Mouse (Mus musculus) gastrocnemius, postnatal 25 days (tissue): Measurements from ENCODE around the gene Vsnl1. TPM values are rescaled to one million over a fixed set of nuclear protein-coding genes. Genes with fewer than 3 reads are reported as not detected.

Experiments used
- DNase-seq: peaks from one replicate; pipeline ENCODE4 v3.0.0; 2022
- long read RNA-seq, 2 experiments: library from polyadenylated mRNA; stranded (forward); transcript quantifications; one replicate each; pipeline ENCODE4 v2.0.0; 2021
- total RNA-seq, 2 experiments: library from RNA; stranded (reverse); gene quantifications; 1 replicate in 1 of 2; 2 replicates in 1 of 2; pipeline ENCODE4 v1.2.3; 2021

Vsnl1 gene
- under 1 TPM in 1 of 2 experiments, not detected in 1; 0.13 TPM for total RNA-seq
- long read RNA-seq, experiment 1, partial matches to known transcripts = 0 of 1 reads
- long read RNA-seq, experiment 1, other reads (novel, unspliced or antisense) = 0 of 1 reads
- long read RNA-seq, experiment 2 = 0 reads

DNA sequence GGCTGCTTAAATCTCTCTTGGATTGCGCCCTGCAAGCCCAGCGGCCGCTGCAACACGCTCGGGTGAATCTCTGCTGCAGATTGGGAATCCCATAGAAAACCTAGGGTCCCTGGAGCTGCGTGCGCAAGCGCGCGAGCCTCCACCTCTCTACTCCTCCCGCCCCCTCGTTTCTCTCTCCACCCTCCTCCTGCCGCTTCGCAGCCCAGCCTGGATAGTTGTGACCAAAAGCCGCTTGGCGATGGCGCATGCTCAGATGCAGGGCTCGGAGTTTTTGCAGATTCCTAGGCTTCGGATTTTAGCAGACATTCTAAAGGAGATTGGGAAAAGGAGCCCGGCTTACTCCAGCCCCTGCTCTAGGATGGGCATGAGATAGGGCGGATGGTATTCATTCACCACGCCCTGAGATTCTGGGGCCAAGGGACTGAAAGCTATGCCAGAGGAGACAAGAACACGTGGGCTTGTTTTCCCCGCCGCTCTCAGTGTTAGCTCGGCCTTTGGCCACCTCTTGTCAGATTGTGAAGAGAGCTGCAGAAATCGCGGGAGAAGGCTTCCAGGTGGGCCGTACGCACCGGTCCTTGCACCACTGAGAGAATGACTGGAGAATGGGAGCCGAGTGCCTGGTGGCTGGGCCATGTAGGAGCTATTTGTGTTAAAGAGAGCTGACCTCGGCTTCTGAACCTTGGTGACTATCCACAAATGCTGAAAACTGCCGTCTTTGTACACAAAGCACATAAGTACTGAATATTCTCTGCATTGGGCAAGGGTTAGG, at the start of gene Vsnl1:
Gene Vsnl1 (minus strand): TSS at position 117 of the 769 bp plus-strand sequence.
- DNase-seq = peak; percentile 31

DNA sequence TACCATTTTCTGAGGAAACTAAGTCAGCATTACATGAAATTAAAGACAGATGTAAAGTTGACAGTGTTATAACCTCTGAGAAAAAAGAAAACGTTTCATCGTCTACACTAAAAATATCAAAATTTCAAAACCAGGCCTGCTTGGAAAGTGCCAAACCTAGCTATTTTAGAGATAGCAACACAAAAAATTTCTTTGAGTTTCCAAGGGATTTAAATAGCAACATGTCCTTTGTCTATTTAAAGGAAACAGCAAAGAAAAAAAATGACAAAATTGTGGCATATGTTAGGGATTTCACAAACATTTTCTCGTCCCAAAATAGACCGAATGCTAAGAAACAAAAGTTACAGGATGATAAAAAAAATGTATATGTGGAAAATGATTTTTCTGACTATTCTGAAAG, 20.2 kb upstream of the Vsnl1 start:
- DNase-seq = no peak

DNA sequence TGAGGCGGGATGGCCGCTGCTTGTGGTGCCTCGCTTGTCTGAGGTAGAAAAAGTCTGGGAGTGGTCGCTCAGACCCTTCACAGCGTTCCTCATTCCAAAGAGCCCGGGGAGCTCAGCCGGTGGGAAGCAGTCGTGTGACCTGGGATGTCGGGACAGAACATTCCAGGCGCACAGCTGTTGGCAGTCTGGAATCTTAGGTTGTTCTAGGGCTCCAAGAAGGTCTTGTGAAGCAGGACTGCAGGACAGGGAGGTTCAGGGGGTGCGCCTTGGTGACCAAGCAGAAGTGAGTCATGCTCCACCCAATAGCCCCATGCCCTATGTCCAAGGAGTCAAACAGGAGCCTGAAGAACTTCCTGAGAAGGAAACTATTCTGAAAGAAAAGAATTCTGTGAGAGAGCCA, 19.8 kb upstream of the Vsnl1 start:
- no peak for DNase-seq

DNA sequence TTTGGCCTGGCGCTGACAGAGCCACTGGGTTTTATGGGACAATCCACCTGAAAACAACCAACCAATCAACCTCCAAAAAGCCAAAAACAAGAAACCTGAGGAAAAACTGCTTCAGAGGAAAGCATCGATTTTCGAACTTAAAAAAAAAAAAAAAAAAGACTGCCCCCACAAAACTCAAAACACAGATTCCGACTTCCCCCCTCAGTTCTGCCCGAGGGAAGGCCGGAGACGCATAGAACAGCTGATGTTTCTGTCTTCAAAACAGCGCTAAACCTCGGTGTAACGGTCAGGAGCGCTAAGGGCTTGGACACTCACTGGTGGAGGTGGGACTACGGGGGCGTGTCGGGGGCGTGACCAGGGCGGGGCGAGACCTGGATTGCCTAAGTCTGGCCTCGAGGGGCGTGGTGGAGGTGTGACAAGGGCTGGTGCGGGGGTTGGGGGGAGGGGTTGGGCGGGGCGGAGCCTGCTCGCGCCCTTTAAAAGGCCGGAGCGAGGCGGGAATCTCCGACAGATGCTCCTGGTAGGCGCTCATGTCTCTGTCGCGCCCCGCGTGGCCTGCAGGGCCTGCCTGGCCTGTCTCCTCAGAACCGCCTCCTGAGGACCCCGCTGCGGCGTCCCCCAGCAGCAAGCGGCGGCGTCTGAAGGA, 19.3 kb upstream of the Vsnl1 start, which contains the start of gene Rad51ap2:
Gene Rad51ap2 (plus strand): TSS at position 531 of the 646 bp plus-strand sequence.
- DNase-seq = peak; percentile 79

DNA sequence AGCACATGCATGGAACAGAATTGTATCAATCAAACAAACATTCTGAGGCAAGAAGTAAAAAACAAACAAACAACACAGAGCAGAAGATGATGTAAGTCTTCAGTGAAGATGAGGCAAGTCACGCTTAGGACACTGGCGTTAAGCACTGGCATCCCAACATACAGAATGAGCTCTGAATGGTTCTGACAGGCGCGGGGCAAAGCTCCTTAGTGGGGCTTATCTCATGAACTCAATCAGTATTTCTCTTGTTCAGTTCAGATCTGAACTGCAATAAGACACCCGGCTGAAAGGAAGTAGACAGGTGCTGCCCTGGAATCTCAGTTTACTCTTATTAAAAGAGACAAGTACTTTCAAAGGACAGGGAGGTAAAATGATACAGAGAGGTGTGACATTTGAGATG, 17.7 kb upstream of the Vsnl1 start:
- DNase-seq = no peak

DNA sequence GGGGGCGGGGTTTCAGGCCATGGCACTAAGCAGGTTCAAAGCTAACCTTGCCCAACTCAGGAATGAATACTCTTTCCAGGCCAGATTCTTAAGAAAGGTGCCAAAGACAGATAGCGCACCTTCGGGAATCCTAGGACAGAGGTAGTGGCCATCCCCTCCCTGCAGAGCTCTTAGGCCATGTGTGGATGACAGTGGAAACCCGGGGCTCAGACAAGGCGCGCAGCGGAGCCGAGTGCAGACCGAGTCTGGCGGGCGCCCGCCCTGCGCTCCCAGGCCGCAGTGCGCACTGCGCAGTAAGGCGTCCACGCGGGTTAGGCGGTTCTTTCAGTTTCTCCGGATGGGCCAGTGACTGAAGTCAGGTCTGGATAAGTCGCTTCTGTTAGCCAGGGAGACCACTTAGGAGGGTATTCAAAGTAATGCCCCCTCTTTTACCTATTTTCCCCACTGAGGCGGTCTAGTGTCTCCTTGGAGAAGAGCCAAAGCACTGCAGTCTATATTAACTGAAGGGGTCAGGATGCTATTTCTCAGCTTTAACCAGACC, 1.6 kb upstream of the Vsnl1 start:
- DNase-seq = no peak

DNA sequence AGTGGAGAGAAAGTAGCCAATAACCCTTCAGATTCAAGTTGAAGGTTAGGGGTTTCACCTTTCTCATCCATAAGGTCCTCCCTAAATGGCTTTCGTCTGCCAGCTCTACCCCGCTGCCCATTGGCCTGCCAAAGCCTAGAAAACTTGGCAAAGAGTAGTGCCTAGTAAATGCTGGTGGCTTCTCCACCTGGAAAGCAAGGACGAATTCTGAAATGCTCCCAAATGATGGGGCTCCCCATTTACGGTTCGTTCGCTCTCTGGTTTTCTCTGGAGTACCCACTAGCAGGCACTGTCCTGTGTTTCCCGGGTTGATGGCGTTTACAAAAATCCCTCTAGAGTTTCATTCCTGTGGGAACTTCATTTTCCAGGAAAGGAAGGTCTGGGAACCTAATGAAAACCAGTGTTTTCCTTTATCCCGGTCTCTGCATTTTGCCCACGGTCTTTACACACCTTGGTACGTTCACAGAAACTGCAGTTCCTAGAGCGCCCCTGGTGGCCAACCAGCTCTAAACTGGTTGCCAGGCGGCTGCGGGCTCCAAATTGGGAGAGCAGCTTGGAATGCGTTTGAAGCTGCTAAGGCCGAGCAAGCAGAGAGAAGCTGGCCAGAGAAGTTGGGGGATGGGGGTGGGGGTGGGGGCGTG, 973 bp upstream of the Vsnl1 start:
- DNase-seq = peak; percentile 26

DNA sequence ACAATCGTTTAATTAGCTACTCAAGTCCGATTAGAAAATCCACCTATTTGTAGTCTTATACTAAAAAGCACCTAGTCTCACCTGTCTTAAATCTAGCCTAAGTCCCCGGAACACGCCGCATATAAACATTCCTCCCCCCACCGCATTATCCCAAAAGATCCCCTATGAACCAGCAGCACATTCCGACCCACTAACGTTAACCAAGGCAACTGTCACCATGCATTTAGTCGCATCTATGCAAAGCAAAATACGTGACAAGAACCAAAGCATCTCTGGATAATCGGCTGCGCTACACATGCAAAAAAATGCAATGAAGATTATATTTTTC, 426 bp downstream of the Vsnl1 start:
- no peak for DNase-seq

DNA sequence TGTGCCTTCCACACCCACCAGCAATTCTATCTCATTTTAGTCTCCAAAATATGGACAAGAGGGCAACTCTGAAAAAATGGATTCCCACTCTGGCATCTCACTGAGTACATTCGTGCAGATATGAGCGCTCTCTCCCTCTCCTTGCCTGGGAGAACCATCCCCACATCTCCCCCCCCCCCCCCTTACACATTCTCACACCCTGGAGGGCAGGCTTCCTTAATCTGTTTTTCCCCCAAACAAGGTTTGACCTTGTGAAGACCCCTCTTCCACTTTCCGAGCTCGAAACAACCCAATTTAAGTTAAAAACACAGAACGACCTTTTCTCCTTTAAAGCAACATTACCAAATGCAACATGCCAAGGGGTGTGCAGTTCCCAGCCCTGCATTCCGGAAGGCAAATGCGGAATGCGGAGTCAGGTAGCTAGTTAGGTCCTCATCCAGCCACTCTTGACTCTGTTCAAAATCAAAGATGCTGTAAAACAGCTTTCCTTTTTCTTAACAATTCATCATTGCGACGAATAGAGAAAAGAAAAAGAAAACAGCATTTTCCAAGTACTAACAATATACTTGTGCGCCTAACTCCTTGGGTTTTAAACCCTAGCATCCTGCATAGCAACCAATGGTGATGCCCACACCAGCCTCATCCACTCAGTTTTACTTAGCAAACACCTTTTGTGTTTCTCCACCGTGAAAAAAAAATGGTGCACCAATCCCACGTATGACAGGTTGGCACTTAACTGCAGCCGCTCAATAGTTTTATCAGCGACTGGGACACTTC, 979 bp downstream of the Vsnl1 start:
- DNase-seq = no peak

DNA sequence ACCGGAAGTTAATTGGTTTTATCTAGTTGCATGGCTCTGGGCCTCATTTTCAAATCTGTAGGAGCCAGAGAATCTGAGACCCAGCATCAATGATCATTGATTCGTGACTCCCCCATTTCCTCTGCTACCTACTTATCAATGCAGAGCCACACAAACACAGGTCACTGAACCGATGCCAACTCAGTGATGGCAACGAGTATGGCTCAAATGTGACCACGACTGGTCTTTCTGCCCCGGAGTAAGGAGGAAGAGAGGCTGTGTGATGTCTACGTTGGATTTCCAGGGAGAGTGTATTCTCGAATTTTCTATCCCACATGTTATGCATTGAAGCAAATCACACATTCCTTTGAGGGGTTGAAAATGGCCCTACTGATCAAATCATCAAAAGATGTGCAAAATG, 2.0 kb downstream of the Vsnl1 start:
- no peak for DNase-seq

DNA sequence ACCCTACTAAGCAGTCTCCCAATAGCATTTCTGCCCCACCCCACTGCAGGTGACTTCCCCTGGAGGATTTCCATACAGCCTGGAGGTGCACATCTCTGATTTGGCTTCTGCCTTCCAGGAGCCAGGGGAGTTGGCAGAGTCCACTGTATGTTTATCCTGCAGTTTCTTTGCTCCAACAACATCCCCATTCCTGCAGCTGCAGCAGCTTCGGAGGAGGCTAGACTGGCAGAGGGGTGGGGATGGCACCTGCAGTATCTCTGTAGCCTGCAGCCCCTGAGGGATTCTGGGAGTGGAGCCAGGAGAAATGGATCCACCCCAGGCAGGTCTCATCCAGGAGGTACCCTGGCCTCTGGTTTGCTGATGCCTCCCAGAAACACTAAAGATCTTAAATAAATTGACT, 2.7 kb downstream of the Vsnl1 start:
- DNase-seq = no peak

DNA sequence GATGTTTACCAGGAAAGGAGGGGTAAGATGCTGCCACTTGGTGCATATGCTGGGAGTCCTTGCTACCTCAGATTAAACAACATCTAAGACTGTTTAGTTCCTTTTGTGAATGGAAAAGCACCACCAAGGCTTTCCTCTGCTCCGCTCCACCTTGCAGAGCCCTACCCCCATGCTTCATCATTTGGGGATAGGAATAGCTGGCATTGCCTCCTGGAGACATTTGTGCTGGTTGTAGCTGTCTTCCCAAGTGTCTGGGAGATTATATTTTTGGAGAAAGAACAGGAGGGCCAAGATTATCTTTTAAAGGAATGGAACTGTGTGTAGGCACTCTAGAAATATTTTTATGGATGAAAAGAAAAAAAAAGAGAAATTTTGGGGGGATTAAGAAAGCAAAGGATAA, 3.3 kb downstream of the Vsnl1 start:
- DNase-seq = no peak

DNA sequence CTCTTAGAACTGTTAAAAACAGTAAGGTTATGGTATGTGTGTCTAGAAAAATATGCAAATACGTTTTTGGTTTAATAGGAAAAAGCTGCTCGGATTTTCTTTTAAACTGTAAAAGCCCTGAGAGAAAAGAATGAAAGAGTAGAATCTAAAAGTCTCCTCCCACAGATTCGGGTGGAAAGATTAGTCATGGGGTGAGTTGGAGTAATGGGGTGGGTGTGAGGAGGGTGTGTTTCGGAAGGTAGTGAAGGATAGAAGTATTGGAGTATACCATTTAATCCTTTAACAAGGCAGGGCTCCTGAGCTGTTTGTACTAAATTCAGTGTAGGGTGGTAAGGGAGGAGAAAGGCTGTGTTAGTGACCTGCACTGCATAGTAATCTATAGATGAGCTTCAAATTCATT, 9.0 kb downstream of the Vsnl1 start:
- no peak for DNase-seq

DNA sequence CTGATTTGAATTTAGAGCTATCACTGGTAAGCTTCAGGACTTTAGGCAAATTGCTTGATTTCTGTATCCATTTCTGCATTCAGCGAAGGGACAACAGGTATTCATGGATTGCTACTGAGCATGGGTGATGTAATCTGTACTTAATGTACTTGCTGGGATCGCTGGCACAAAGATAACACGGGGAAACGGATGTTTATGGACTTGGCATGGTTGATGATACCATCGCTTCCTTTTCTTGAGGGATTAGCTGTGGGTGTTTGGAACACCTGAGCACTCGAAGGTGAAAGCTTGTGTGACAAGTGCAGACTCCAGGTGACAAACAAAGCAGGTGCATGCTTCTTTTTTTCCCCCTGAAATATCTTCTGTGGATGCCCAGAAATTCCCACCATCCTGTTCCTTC, 18.3 kb downstream of the Vsnl1 start:
- no peak for DNase-seq

DNA sequence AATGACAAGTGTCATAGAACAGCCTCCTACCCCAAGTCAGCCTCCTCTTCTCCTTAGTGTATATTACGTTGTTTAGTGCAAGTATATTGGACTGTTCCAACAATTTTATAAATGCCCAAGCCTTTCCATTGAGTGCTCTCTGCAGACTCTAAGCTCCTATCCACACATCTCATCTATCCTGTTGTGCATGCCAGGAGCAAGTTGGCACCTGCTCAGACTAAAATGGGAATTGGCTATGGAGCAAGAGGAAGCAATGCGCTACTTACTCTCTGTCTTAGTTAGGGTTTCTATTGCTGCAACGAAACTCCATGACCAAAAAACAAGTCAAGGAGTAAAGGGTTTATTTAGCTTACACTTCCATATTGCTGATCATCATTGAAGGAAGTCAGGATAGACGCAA, 28.7 kb downstream of the Vsnl1 start:
- no peak for DNase-seq

DNA sequence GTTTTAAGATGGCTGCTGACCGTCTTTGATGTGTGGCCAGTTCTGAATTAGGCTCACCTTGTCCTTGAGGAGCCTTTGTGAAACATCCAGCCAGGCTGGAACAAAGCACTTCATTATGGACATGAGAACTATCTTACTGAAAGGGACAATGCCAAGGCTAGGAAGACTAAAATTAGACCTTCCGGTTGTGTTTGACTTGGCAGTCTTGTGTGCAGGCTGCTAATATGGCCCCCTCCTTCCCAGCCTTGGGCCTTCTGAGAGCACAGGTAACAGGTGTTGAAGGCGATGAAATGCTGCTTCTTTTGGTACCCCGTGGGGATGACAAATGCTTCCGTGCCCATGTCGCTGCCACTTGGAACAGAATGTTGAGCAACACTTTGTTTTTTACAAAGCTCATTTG, 37.6 kb downstream of the Vsnl1 start:
- DNase-seq = no peak

DNA sequence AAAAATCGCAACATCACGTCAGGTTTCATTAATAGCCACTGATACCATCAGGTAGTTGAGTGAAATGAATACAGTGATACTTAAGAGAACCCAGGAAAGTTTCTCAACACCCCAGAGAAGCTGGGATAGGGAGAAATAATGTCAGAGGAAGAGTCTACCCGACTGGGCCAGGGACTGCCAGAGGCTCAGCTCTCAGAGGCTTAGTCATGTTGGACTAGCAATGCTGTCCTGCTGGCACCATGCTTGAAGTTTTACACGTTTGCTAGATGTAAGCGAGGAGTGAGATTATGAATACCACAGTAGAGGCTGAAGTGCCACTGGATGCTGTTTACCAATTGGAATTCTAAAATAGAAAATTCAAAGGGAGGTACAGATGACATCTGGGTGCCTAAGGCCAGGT, 39.4 kb downstream of the Vsnl1 start:
- no peak for DNase-seq

DNA sequence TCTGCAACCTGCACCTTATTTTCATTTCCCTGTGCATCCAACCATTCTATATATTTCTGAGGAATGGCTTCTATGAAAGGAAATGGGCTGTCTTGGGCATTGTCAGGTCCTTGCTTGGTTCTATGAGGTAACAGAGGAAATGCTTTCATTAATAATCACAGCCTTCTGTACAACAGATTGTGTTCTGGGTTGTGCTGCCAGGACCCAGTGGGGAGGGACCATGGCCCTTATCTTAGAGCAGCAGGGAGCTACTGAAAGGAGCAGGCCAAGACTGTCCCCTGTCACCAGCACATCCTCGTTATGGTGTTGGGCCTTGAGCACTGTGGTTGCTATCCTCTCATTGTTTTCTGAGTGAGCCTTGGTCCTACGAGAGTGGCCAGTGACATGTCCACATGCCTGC, 40.9 kb downstream of the Vsnl1 start:
- no peak for DNase-seq

DNA sequence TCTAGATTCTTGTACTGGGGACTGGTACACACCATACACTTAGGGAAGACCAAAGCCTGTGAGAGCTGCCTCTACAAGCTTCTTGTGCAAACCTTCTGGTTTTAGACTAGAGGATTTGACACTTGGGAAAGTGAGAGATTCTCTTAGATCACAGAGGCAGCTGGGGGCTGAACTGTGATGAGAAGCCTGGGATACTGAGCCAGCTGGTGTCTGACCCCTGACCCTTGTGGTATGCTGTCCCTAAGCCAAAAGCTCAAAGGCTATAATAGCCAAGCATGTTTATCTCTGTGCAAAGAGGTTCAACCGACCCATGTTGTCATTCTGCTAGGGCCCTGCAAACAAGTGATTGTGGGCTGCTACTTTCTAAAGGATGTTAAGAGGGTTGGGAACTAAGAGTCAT, 43.9 kb downstream of the Vsnl1 start:
- DNase-seq = no peak

DNA sequence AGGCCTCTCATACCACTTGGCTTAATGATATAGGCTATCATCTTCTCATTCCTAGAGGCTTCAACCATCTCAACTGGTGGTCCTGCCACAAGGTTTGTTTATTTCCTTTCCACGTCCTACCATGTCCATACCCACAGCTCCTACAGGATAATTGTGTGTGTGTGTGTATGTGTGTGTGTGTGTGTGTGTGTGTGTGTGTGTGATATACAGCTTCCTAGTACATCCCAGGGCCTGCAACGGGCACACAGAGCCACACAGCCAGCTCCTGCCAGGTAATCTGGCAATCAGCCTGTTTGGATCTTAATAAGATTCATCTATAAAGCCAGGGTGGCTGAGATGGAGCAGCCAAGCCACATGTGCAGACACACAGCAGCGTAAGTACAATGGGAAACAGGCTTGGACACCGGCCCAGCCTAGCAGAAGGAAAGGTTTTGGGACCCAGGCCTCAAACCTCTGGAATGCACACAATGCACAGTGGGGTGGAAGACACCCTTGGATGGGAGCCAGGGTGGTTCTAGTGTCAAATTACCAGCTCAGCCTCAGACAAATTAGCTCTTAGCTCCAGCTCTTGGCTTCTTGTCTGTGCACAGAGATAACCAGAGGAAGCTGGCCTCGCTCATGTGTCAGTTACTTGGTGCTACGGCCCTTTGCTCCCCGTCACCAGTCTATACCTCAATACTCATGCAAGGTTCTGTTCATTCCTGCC, 45.0 kb downstream of the Vsnl1 start:
- no peak for DNase-seq

DNA sequence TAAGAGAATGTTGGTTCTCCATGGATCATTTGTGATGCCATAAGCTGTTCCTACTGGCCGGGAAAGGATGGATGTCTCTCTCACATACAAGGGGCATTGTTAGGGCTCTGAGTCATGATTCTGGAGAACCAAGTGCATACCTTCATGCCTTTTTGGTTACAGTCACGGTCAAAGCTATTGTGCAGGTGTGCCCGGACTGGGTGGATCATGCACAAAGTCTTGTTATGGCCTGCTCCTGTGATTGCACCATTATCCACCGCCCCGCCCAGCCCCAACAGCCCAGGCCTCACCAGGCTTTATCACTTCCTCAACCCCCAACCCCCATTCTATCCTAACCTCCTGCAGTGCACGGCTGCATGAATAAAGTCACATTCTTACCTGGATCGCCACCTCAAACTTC, 47.3 kb downstream of the Vsnl1 start:
- no peak for DNase-seq

DNA sequence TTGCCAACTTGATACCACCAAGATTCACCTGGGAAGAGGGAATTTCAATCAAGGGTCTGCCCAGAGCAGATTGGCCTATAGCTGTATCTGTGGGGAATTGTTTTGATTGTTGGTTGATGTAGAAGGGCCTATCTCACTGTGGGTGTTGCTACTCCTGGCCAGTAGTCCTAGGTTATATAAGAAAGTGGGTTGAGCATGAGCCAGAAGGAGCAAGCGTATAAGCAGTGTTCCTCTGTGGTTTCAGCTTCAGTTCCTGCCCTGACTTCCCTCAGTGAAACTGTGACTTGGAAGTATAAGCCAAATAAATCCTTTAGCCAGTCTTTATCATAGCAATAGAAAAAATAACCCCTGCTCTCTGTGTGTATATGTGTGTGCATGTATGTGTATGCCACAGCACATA, 51.7 kb downstream of the Vsnl1 start:
- no peak for DNase-seq
